Mouse (Mus musculus) gastrocnemius, adult 2 months (tissue): Measurements from ENCODE around the gene Acot10. TPM values are rescaled to one million over a fixed set of nuclear protein-coding genes. Genes with fewer than 3 reads are reported as not detected.
"Not testable (repeated sequence)": the region's sequence is repeated elsewhere in the genome, so short reads cannot be mapped to it uniquely, and the experiment has no call there.

Experiments used
- DNase-seq: peaks from one replicate; pipeline ENCODE4 v3.0.0; 2022
- H3K27ac ChIP-seq: fragments of 200-600 bp; 2 replicates; pipeline ENCODE4 v1.8.1; 2022; ENCODE audit warnings: mild to moderate bottlenecking
- H3K4me3 ChIP-seq: fragments of 200-600 bp; 2 replicates; pipeline ENCODE4 v1.8.1; 2022; ENCODE audit warnings: mild to moderate bottlenecking, moderate library complexity
- CTCF ChIP-seq: fragments of 200-600 bp; IDR thresholded peaks from 2 replicates; pipeline ENCODE4 v1.8.1; 2022; ENCODE audit warnings: antibody characterized with exemption, mild to moderate bottlenecking, moderate library complexity
- intact Hi-C: fragments of 180-260 bp; cut with DNase I; formaldehyde crosslinking; loops from one replicate; pipeline ENCODE4 v1.15.1; 2025
- long read RNA-seq, 2 experiments: library from polyadenylated mRNA; stranded (forward); transcript quantifications; one replicate each; pipeline ENCODE4 v2.0.0; 2021
- total RNA-seq, 2 experiments: library from RNA; stranded (reverse); gene quantifications; 2 replicates each; pipeline ENCODE4 v1.2.3; 2021

The Acot10 gene
- total RNA-seq, result not detected
- long read RNA-seq, experiment 1, result 0 reads
- long read RNA-seq, experiment 2, result 0 reads

- no peak for DNase-seq
- no peak within 1 kb of the TSS for H3K4me3 ChIP-seq
- TF ChIP-seq CTCF, result no peak
- H3K27ac ChIP-seq, result no peak within 1 kb of the TSS
- intact Hi-C loops, result no loop called here
These were observed at the start of gene Acot10 for GRCm38 (mm10) chr15:20666650-20667049. Acot10 (minus strand) TSS chr15:20666750.

DNA sequence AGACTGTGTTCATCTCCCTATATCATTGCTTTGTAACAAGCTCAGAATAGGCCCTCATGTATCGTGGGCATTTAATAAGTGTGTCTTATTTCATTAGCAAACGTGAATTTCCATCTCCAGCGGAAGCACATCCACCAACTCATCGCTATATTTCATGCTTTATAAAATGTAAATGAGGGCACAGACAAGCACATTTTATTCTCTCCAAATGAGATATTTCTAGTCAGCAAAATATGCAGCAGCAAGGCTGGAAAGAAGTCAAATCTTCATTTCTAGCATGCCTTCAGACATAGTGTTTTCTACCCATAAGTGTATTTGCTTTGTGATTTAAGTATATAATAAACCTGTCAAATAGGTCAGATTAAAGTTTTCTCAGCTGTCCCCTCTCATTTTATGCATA is 45.3 kb upstream of the Acot10 start:
- Histone ChIP-seq H3K4me3 (no peak overlapping the region), H3K27ac (no peak overlapping the region)
- no peak for TF ChIP-seq CTCF
- intact Hi-C loops, result no loop called here
- DNase-seq, result no peak

DNA sequence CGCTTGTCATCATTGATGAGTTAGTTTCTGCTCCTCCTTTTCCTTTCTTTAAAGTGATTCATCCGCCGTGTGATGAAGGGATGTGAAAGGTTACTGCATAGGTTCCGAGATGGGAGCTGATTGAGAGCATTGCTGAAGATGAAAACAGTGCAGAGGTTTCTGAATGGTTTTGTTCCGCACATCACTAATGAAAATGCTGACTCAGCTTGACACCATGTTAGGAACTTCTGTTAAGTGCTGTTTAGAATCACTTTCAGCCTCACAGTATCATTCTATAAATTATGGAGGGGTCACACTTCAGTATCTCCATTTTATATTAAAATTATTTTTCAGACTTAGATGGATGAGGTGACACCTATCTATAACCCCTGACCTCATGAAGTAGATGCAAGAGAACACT is 29.7 kb upstream of the Acot10 start:
- no peak overlapping the region for H3K27ac ChIP-seq
- no peak for TF ChIP-seq CTCF
- DNase-seq, result no peak
- intact Hi-C loops, result no loop called here
- H3K4me3 ChIP-seq, result no peak overlapping the region

DNA sequence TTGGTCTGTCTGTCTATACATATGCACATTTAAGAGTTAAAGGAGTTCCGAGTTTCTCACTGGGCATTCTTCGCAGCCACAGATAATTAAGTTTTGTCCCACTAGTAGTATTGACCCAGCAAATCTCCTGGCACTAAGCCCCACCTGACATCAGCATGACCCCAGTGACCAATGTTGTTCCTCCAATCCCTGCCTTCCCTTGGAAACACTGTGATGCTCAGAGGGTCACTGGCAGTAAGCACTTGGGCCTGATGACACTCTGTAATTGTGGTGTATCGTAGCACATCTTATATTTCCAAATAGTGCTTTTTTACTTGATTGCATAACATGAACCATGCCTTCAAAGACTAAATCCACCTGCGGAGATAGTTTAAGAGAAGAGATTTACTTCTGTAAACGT is 17.6 kb upstream of the Acot10 start:
- no peak for TF ChIP-seq CTCF
- intact Hi-C loops, result no loop called here
- no peak overlapping the region for H3K27ac ChIP-seq
- no peak for DNase-seq
- no peak overlapping the region for H3K4me3 ChIP-seq

- intact Hi-C loops, result no loop called here
- H3K27ac ChIP-seq, result no peak overlapping the region
- TF ChIP-seq CTCF, result no peak
- H3K4me3 ChIP-seq, result no peak overlapping the region
- no peak for DNase-seq
These were observed 16.2 kb upstream of the Acot10 start for GRCm38 (mm10) chr15:20682719-20683118.

DNA sequence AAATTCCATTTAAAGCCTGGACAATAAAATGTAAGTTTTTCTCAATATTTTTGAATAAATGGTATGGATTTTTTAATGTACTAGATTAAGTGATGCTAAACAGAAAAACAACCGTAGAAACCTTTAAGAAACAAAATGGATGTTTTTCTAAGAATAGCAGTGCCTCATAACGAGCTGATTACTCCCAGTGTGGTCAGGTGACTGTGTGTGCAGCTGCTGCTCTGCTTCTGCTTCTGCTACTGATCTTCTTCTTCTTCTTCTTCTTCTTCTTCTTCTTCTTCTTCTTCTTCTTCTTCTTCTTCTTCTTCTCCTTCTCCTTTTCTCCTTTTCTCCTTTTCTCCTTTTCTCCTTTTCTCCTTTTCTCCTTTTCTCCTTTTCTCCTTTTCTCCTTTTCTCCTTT is 3.0 kb upstream of the Acot10 start:
- DNase-seq, H3K4me3 ChIP-seq, intact Hi-C loops, H3K27ac ChIP-seq: not testable (repeated sequence)

DNA sequence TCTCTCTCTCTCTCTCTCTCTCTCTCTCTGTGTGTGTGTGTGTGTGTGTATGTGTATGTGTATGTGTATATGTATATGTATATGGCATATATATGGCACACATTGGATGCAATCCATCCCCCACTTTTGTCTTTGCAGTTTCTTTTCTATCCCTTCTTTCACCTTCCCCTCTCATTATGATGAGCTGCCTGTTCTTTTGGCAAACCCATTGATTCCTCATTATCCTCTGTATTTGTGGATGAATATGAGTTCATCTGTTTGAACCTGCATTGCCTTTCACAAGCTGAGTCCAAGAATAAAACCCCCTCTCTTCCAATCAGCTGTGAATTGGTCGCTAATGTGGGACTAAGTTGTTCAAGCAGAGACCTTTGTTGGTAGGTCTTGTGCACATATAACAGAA is 1.4 kb upstream of the Acot10 start:
- Histone ChIP-seq H3K4me3 (no peak overlapping the region), H3K27ac (no peak overlapping the region)
- intact Hi-C loops, result no loop called here
- DNase-seq, result no peak
- TF ChIP-seq CTCF, result no peak

- Histone ChIP-seq H3K4me3 (no peak overlapping the region), H3K27ac (no peak overlapping the region)
- no peak for DNase-seq
- no peak for TF ChIP-seq CTCF
- intact Hi-C loops, result no loop called here
These were observed 800 bp upstream of the Acot10 start for GRCm38 (mm10) chr15:20667350-20667749.

DNA sequence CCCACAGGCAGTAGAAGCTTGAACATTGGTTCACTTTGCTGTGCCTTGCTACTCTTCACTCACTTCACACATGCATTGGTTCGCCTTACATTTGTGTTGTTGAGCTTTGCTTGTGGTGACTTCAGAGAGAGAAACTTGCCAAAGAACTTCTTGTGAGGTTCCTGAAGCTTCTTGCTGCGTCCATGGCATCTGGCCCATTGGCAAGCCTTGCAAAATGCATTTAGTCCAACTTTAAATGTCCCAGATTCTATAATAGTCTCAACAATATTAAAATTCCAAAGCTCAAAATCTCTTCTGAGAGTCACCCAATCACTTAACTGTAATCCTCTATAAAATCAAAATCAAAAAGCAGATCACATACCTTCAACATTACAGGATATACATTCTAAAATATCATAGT is 6.3 kb downstream of the Acot10 start:
- no peak for DNase-seq
- no peak for TF ChIP-seq CTCF
- no peak overlapping the region for H3K27ac ChIP-seq
- H3K4me3 ChIP-seq, result no peak overlapping the region
- intact Hi-C loops, result no loop called here

GRCm38 (mm10) chr15:20642905-20643414 is 23.6 kb downstream of the Acot10 start:
- no peak for TF ChIP-seq CTCF
- Histone ChIP-seq H3K27ac (no peak overlapping the region), H3K4me3 (no peak overlapping the region)
- no peak for DNase-seq
- intact Hi-C loops, result no loop called here

- no peak overlapping the region for H3K27ac ChIP-seq
- intact Hi-C loops, result no loop called here
- TF ChIP-seq CTCF, result no peak
- H3K4me3 ChIP-seq, result no peak overlapping the region
- no peak for DNase-seq
These were observed 27.4 kb downstream of the Acot10 start for GRCm38 (mm10) chr15:20639155-20639554.

- intact Hi-C loops, result no loop called here
- TF ChIP-seq CTCF, result no peak
- no peak overlapping the region for H3K4me3 ChIP-seq
- H3K27ac ChIP-seq, result no peak overlapping the region
- DNase-seq, result no peak
These were observed 32.0 kb downstream of the Acot10 start for GRCm38 (mm10) chr15:20634593-20634992.

Other genes with a start within 250 kb of the Acot10 start
- gene Cdh12, start 217.5 kb downstream of the Acot10 start, total RNA-seq, result not detected